Comparison of ENCODE assay signal across 22 mouse cellular contexts in genomic region chr3:126449515-126449914, GRCm38 (mm10).
DNase-seq lines count a peak whose midpoint lies in the region; TF ChIP-seq lines count a peak whose summit lies in the region.
"Had no signal": no experiment of that assay in that cellular context is flagged by ENCODE, and none has a peak within 500 bp of the region (broad histone marks: within the 10 kb centered on the region; RNA-seq: fewer than 3 reads in every experiment).

No protein-coding gene starts in this region.

- H3K4me2 ChIP-seq in CH12.LX (ENCODE audit: insufficient read depth, low read depth, poor library complexity, severe bottlenecking) = peak overlapping the region; percentile 16
- H3K4me2 ChIP-seq: embryonic facial prominence, embryonic 12.5 days; forebrain, embryonic 13.5 days; forebrain, embryonic 15.5 days had no signal

- no peaks in the 10 kb centered on the region for H3K79me2 ChIP-seq in CH12.LX (replicated peaks; ENCODE audit: control insufficient read depth, extremely low read depth, insufficient read depth, poor library complexity, severe bottlenecking)

- TF ChIP-seq EP300 in CH12.LX (IDR thresholded peaks at IDR 0.05; ENCODE audit: low read length) = 0 out of 2 replicates have a peak, but pooled peaks have one; percentile 8

- no peak overlapping the region for H3K4me3 ChIP-seq in CH12.LX (replicated peaks in 1 of 3; ENCODE audit: low read depth in 2 of 3, low read length in 2 of 3, poor library complexity in 1 of 3)
- H3K4me3 ChIP-seq: embryonic facial prominence, embryonic 10.5 days; embryonic facial prominence, embryonic 12.5 days; forebrain, embryonic 13.5 days; forebrain, embryonic 15.5 days had no signal

- no peaks in the 10 kb centered on the region for H3K9me3 ChIP-seq in CH12.LX (replicated peaks; ENCODE audit: low read length)
- H3K9me3 ChIP-seq: embryonic facial prominence, embryonic 10.5 days; embryonic facial prominence, embryonic 12.5 days; forebrain, embryonic 13.5 days; forebrain, embryonic 15.5 days had no signal

- TF ChIP-seq CTCF in CH12.LX (conservative IDR thresholded peaks at IDR 0.05 in 1 of 2, IDR thresholded peaks at IDR 0.05 in 1 of 2; ENCODE audit: low read depth in 2 of 2, low read length in 2 of 2) = no peak

- TF ChIP-seq POLR2A in CH12.LX (IDR thresholded peaks at IDR 0.05; ENCODE audit: low read depth, low read length) = no peak

- no peak overlapping the region for H3K27ac ChIP-seq in CH12.LX (ENCODE audit: insufficient read depth, low read depth)
- H3K27ac ChIP-seq: embryonic facial prominence, embryonic 10.5 days; embryonic facial prominence, embryonic 12.5 days; forebrain, embryonic 13.5 days; forebrain, embryonic 15.5 days had no signal

- DNase-seq in CH12.LX (ENCODE audit: extremely low read depth) (no peak), ES-CJ7 (ENCODE audit: low read depth, low spot score) (peak; percentile 68), R1 (ENCODE audit: low read depth, low spot score) (peak; percentile 67)
- no peak for DNase-seq in frontal cortex, postnatal 25 days (ENCODE audit: low spot score in 2 of 2)
- DNase-seq in gastrocnemius, postnatal 25 days = no peak
- DNase-seq in frontal cortex, postnatal 14 days (ENCODE audit: low spot score in 2 of 2) = no peak
- DNase-seq: adrenal gland, adult 8-10 months; adrenal gland, postnatal 14 days; adrenal gland, postnatal 36 days; B cell, adult 2 months; cerebellum, adult 11-12 months; cerebellum, adult 2 months; cerebellum, adult 9-10 months; cerebellum, postnatal 10 days; cerebellum, postnatal 25 days; forebrain, postnatal 0 days had no signal

- no peaks in the 10 kb centered on the region for H3K27me3 ChIP-seq in CH12.LX (replicated peaks)
- H3K27me3 ChIP-seq: embryonic facial prominence, embryonic 12.5 days; forebrain, embryonic 13.5 days; forebrain, embryonic 15.5 days; Patski had no signal

- dilution Hi-C loops in CH12.LX (cut with MboI; ENCODE audit: extremely low pct_ligation_motif_present, extremely low pct_unique_long_range_greater_than_20kb, low sequenced_read_pairs) = no loop called here

- TF ChIP-seq RAD21 in CH12.LX (IDR thresholded peaks at IDR 0.05; ENCODE audit: low read depth, low read length) = no peak

- no peak overlapping the region for H3K9ac ChIP-seq in CH12.LX (ENCODE audit: insufficient read depth, low read depth)
- H3K9ac ChIP-seq: embryonic facial prominence, embryonic 12.5 days; forebrain, embryonic 13.5 days; forebrain, embryonic 15.5 days; forebrain, postnatal 0 days had no signal

- in situ Hi-C loops in CH12.LX (cut with MboI; ENCODE audit: low pct_ligation_motif_present, low pct_unique_long_range_greater_than_20kb, low sequenced_read_pairs) = no loop called here

- H3K4me1 ChIP-seq in CH12.LX (ENCODE audit: control insufficient read depth in 1 of 2, insufficient read depth in 2 of 2) = 0 out of 4 replicates have a peak, but pooled peaks cover 0 to 2% of the 10 kb centered on the region in 2 experiments
- H3K4me1 ChIP-seq: embryonic facial prominence, embryonic 10.5 days; embryonic facial prominence, embryonic 12.5 days; forebrain, embryonic 13.5 days had no signal

- no peaks in the 10 kb centered on the region for H3K36me3 ChIP-seq in CH12.LX (replicated peaks in 1 of 2; ENCODE audit: control insufficient read depth in 1 of 2, insufficient read depth in 1 of 2, low read length in 1 of 2)
- H3K36me3 ChIP-seq: embryonic facial prominence, embryonic 10.5 days; embryonic facial prominence, embryonic 12.5 days; forebrain, embryonic 15.5 days; G1E had no signal

TF ChIP-seq in CH12.LX, 34 proteins besides CTCF, POLR2A, EP300 and RAD21:
- TF ChIP-seq ZKSCAN1 (IDR thresholded peaks at IDR 0.05; ENCODE audit: borderline replicate concordance, low read depth, low read length) = no peak
- TF ChIP-seq ELF1 (IDR thresholded peaks at IDR 0.05; ENCODE audit: low read depth, low read length) = peak; percentile 54
- TF ChIP-seq RCOR1 (conservative IDR thresholded peaks at IDR 0.05; ENCODE audit: low read depth, low read length) = no peak

Comparison
In these comparisons a context has a peak if more than half of its experiments do, and no peak if none do; other contexts are left out.
1. DNase-seq: peak in ES-CJ7 (single experiment) and R1 (single experiment); none in CH12.LX (single experiment), frontal cortex, postnatal 25 days (0 of 2), gastrocnemius, postnatal 25 days (single experiment) and frontal cortex, postnatal 14 days (0 of 2).